Mouse (Mus musculus) E14TG2a.4 (cell line): ENCODE measurements around the gene Plcb3.

Source experiments
- H3K27me3 ChIP-seq: 2 replicates; pipeline ENCODE4 v1.6.1; 2014; ENCODE audit warnings: low read length, control low read depth; ENCODE audit not compliant: insufficient read depth
- H3K36me3 ChIP-seq: 2 replicates; pipeline ENCODE4 v1.6.1; 2014; ENCODE audit warnings: low read length, control low read depth; ENCODE audit not compliant: insufficient read depth
- H3K4me1 ChIP-seq: replicated peaks from 2 replicates; pipeline ENCODE4 v1.6.1; 2014; ENCODE audit warnings: low read depth, low read length, control low read depth
- H3K4me3 ChIP-seq: replicated peaks from 2 replicates; pipeline ENCODE4 v1.5.1; 2014; ENCODE audit warnings: mild to moderate bottlenecking, low read length
- H3K9me3 ChIP-seq: 2 replicates; pipeline ENCODE4 v1.6.1; 2014; ENCODE audit warnings: low read length, control low read depth
- CTCF ChIP-seq: conservative IDR thresholded peaks from 2 replicates; pipeline ENCODE4 v1.5.1; 2014; ENCODE audit warnings: low read length
- NANOG ChIP-seq: IDR thresholded peaks from 2 replicates; pipeline ENCODE4 v1.6.1; 2014; ENCODE audit warnings: borderline replicate concordance, low read length, mixed read lengths
- POU5F1 ChIP-seq: IDR thresholded peaks from 2 replicates; pipeline ENCODE4 v1.6.1; 2014; ENCODE audit warnings: low read length, borderline replicate concordance

Gene Plcb3

GRCm38 (mm10) chr19:6985300-6985699, 9.0 kb upstream of the Plcb3 start:
- no peaks in the 10 kb centered on the region for H3K9me3 ChIP-seq
- H3K4me1 ChIP-seq, result peaks cover 77% of the 10 kb centered on the region
- no peaks in the 10 kb centered on the region for H3K27me3 ChIP-seq
- peaks cover 57% of the 10 kb centered on the region for H3K36me3 ChIP-seq
- H3K4me3 ChIP-seq, result peak overlapping the region; percentile 86
- no peak for TF ChIP-seq POU5F1
- no peak for TF ChIP-seq CTCF
- no peak for TF ChIP-seq NANOG

- no peak for TF ChIP-seq NANOG
- no peak for TF ChIP-seq POU5F1
- no peak for TF ChIP-seq CTCF
- Histone ChIP-seq H3K4me3 (no peak overlapping the region), H3K36me3 (peaks cover 54% of the 10 kb centered on the region), H3K9me3 (no peaks in the 10 kb centered on the region), H3K27me3 (no peaks in the 10 kb centered on the region), H3K4me1 (peaks cover 72% of the 10 kb centered on the region)
Observed at GRCm38 (mm10) chr19:6983621-6984020, 7.4 kb upstream of the Plcb3 start.

DNA sequence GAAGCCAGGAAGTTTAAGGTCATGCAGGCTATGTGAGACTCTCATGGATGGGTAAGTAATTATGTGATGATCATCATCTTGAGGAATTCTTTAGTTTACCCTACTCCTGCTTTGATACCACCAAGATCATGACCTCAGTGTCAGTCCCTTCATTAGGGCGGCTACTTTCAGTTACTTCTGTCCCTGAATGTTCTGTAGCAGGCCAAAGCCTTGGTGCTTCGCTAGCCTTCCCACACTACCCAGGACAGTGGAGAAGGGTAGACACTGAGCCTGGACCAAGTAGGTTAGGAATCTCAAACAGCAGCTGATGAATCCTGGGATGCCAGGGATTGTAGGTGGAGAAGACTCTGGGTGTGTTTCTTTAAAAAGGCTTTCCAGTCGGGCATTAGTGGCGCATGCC, 5.2 kb upstream of the Plcb3 start:
- no peaks in the 10 kb centered on the region for H3K9me3 ChIP-seq
- peaks cover 74% of the 10 kb centered on the region for H3K36me3 ChIP-seq
- peak overlapping the region; percentile 91 for H3K4me3 ChIP-seq
- H3K4me1 ChIP-seq, result peaks cover 78% of the 10 kb centered on the region
- H3K27me3 ChIP-seq, result no peaks in the 10 kb centered on the region
- no peak for TF ChIP-seq NANOG
- TF ChIP-seq CTCF, result no peak
- no peak for TF ChIP-seq POU5F1

- Histone ChIP-seq H3K4me3 (peak within 1 kb of the TSS; percentile 91), H3K36me3 (peaks cover 72% of the 10 kb centered on the region), H3K27me3 (no peaks in the 10 kb centered on the region), H3K9me3 (no peaks in the 10 kb centered on the region), H3K4me1 (peaks cover 77% of the 10 kb centered on the region)
- TF ChIP-seq POU5F1, result no peak
- no peak for TF ChIP-seq CTCF
- TF ChIP-seq NANOG, result no peak
Observed at GRCm38 (mm10) chr19:6980381-6981093, 4.3 kb upstream of the Plcb3 start, which contains the start of gene Fkbp2. Fkbp2 (minus strand) TSS chr19:6980501.

- Histone ChIP-seq H3K27me3 (no peaks in the 10 kb centered on the region), H3K36me3 (peaks cover 64% of the 10 kb centered on the region), H3K4me1 (peaks cover 69% of the 10 kb centered on the region), H3K4me3 (peak overlapping the region; percentile 91), H3K9me3 (no peaks in the 10 kb centered on the region)
- TF ChIP-seq CTCF, result peak; percentile 29; the same call in 1 of the 2 replicates
- no peak for TF ChIP-seq NANOG
Observed at GRCm38 (mm10) chr19:6979486-6980380, 3.5 kb upstream of the Plcb3 start.

- TF ChIP-seq POU5F1 (no peak), NANOG (no peak), CTCF (no peak)
- peaks cover 64% of the 10 kb centered on the region for H3K4me1 ChIP-seq
- no peaks in the 10 kb centered on the region for H3K27me3 ChIP-seq
- H3K9me3 ChIP-seq, result no peaks in the 10 kb centered on the region
- peak overlapping the region; percentile 91 for H3K4me3 ChIP-seq
- peaks cover 58% of the 10 kb centered on the region for H3K36me3 ChIP-seq
Observed at GRCm38 (mm10) chr19:6979001-6979479, 2.8 kb upstream of the Plcb3 start.

- H3K4me3 ChIP-seq, result peak overlapping the region; percentile 91
- no peaks in the 10 kb centered on the region for H3K27me3 ChIP-seq
- H3K9me3 ChIP-seq, result no peaks in the 10 kb centered on the region
- H3K36me3 ChIP-seq, result peaks cover 54% of the 10 kb centered on the region
- peaks cover 64% of the 10 kb centered on the region for H3K4me1 ChIP-seq
- TF ChIP-seq NANOG (no peak), POU5F1 (no peak), CTCF (no peak)
Observed at GRCm38 (mm10) chr19:6978639-6978974, 2.3 kb upstream of the Plcb3 start.

GRCm38 (mm10) chr19:6977759-6978638, 1.7 kb upstream of the Plcb3 start:
- Histone ChIP-seq H3K9me3 (no peaks in the 10 kb centered on the region), H3K36me3 (peaks cover 49% of the 10 kb centered on the region), H3K4me1 (peaks cover 67% of the 10 kb centered on the region), H3K4me3 (peak overlapping the region; percentile 98), H3K27me3 (no peaks in the 10 kb centered on the region)
- no peak for TF ChIP-seq CTCF
- TF ChIP-seq NANOG, result no peak
- no peak for TF ChIP-seq POU5F1
